Comparison of ENCODE assay signal across 11 mouse cellular contexts in the genomic region with DNA sequence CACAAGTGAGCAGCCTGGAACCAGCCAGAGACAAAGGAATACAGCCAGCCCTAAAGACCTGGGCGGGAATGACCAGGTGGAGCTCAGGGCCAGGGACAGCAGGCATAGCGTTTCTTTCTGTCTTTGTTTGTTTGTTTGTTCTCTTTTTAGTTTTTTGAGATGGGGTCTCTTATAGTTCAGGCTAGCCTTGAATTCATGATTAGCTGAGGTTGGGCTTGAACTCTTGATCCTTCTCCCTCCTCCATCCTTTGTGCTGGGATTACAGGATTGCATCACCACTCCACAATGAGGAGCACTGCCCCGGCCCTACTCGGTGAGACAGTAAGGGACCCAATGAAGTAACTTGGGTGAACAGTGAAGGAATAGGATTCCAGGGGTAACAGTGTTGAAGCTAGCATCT. TPM values are rescaled to one million over a fixed set of nuclear protein-coding genes. Genes with fewer than 3 reads are reported as not detected.
DNase-seq lines count a peak whose midpoint lies in the region; ATAC-seq and TF ChIP-seq lines count a peak whose summit lies in the region.
"Had no signal": no experiment of that assay in that cellular context is flagged by ENCODE, and none has a peak within 500 bp of the region (broad histone marks: within the 10 kb centered on the region; RNA-seq: fewer than 3 reads in every experiment).

No protein-coding gene starts in this region.

- H3K27ac ChIP-seq in heart, embryonic 15.5 days, result no peak overlapping the region
- no peak overlapping the region for H3K27ac ChIP-seq in heart, embryonic 11.5 days (ENCODE audit: low read depth, low read length)
- peak overlapping the region; percentile 95 for H3K27ac ChIP-seq in hindbrain, embryonic 10.5 days
- H3K27ac ChIP-seq in midbrain, embryonic 15.5 days, result peak overlapping the region; percentile 90
- H3K27ac ChIP-seq: liver, embryonic 14.5 days; macrophage had no signal

- H3K4me3 ChIP-seq in heart, embryonic 15.5 days, result no peak overlapping the region
- no peak overlapping the region for H3K4me3 ChIP-seq in heart, embryonic 11.5 days (ENCODE audit: low read depth, low read length)
- peak overlapping the region; percentile 49; the same call in 1 of the 2 replicates for H3K4me3 ChIP-seq in E14TG2a.4 (replicated peaks; ENCODE audit: low read length)
- H3K4me3 ChIP-seq in hindbrain, embryonic 10.5 days, result peak overlapping the region; percentile 61
- peak overlapping the region; percentile 35 for H3K4me3 ChIP-seq in midbrain, embryonic 15.5 days

- no peak overlapping the region for H3K9ac ChIP-seq in heart, embryonic 15.5 days
- H3K9ac ChIP-seq in heart, embryonic 11.5 days (ENCODE audit: low read depth, low read length), result no peak overlapping the region
- peak overlapping the region; percentile 40; the same call in 1 of the 2 replicates for H3K9ac ChIP-seq in midbrain, embryonic 15.5 days
- H3K9ac ChIP-seq: embryonic facial prominence, embryonic 15.5 days; liver, embryonic 14.5 days had no signal

- no peak for TF ChIP-seq CTCF in E14TG2a.4 (conservative IDR thresholded peaks at IDR 0.05; ENCODE audit: low read length)

- H3K4me1 ChIP-seq in heart, embryonic 15.5 days (replicated peaks), result peaks cover 25% of the 10 kb centered on the region
- peaks cover 17% of the 10 kb centered on the region; the same call in 1 of the 2 replicates for H3K4me1 ChIP-seq in heart, embryonic 11.5 days (ENCODE audit: control insufficient read depth, insufficient read depth, low read length)
- H3K4me1 ChIP-seq in E14TG2a.4 (replicated peaks; ENCODE audit: low read depth, low read length), result peaks cover 68% of the 10 kb centered on the region
- peaks cover 78% of the 10 kb centered on the region for H3K4me1 ChIP-seq in hindbrain, embryonic 10.5 days (replicated peaks)
- H3K4me1 ChIP-seq in midbrain, embryonic 15.5 days, result peaks cover 55% of the 10 kb centered on the region

- H3K36me3 ChIP-seq in heart, embryonic 15.5 days, result no peaks in the 10 kb centered on the region
- H3K36me3 ChIP-seq in heart, embryonic 11.5 days (ENCODE audit: control insufficient read depth, insufficient read depth, low read length), result no peaks in the 10 kb centered on the region
- no peaks in the 10 kb centered on the region for H3K36me3 ChIP-seq in E14TG2a.4 (ENCODE audit: insufficient read depth, low read length)
- H3K36me3 ChIP-seq in hindbrain, embryonic 10.5 days, result peaks cover 12% of the 10 kb centered on the region
- H3K36me3 ChIP-seq in midbrain, embryonic 15.5 days (replicated peaks), result no peaks in the 10 kb centered on the region
- H3K36me3 ChIP-seq: embryonic facial prominence, embryonic 15.5 days had no signal

- H3K9me3 ChIP-seq in heart, embryonic 15.5 days (replicated peaks), result no peaks in the 10 kb centered on the region
- H3K9me3 ChIP-seq in heart, embryonic 11.5 days (replicated peaks; ENCODE audit: control insufficient read depth, low read length), result no peaks in the 10 kb centered on the region
- H3K9me3 ChIP-seq in E14TG2a.4 (ENCODE audit: low read length), result no peaks in the 10 kb centered on the region
- H3K9me3 ChIP-seq in hindbrain, embryonic 10.5 days, result no peaks in the 10 kb centered on the region
- H3K9me3 ChIP-seq in midbrain, embryonic 15.5 days, result no peaks in the 10 kb centered on the region
- H3K9me3 ChIP-seq: embryonic facial prominence, embryonic 15.5 days had no signal

- no peak for DNase-seq in hindbrain, embryonic 10.5 days (ENCODE audit: low spot score)
- DNase-seq in spleen, postnatal 10 days (ENCODE audit: low spot score in 2 of 2), result no peak
- DNase-seq in B cell, adult 2 months, result no peak
- DNase-seq in T-cell, adult 2 months (ENCODE audit: low spot score), result no peak

- peaks cover 68% of the 10 kb centered on the region for H3K27me3 ChIP-seq in heart, embryonic 15.5 days
- peaks cover 52% of the 10 kb centered on the region for H3K27me3 ChIP-seq in heart, embryonic 11.5 days (ENCODE audit: control insufficient read depth, insufficient read depth, low read length)
- H3K27me3 ChIP-seq in E14TG2a.4 (ENCODE audit: insufficient read depth, low read length), result peaks cover 64% of the 10 kb centered on the region
- H3K27me3 ChIP-seq in hindbrain, embryonic 10.5 days (ENCODE audit: insufficient read depth, poor library complexity, severe bottlenecking), result peaks cover 49% of the 10 kb centered on the region
- peaks cover 4% of the 10 kb centered on the region for H3K27me3 ChIP-seq in midbrain, embryonic 15.5 days (replicated peaks)

- no peak for ATAC-seq in heart, embryonic 15.5 days (replicated peaks; ENCODE audit: insufficient number of reproducible peaks, insufficient read depth, low FRiP score, low read depth)
- ATAC-seq in heart, embryonic 11.5 days (replicated peaks; ENCODE audit: insufficient number of reproducible peaks, low FRiP score, low TSS enrichment), result no peak
- ATAC-seq in midbrain, embryonic 15.5 days (replicated peaks), result peak; percentile 5; the same call in 1 of the 2 replicates

- 60% methylated on average over 4 of the region's 4 CpGs for WGBS in heart, embryonic 15.5 days
- WGBS in heart, embryonic 11.5 days (ENCODE audit: insufficient replicate concordance), result 44% methylated on average over 4 of the region's 4 CpGs
- WGBS in hindbrain, embryonic 10.5 days, result 32% methylated on average over 4 of the region's 4 CpGs
- 18% methylated on average over 4 of the region's 4 CpGs for WGBS in midbrain, embryonic 15.5 days

- peak overlapping the region; percentile 75; the same call in 1 of the 2 replicates for H3K4me2 ChIP-seq in heart, embryonic 15.5 days
- H3K4me2 ChIP-seq in heart, embryonic 11.5 days, result no peak overlapping the region
- peak overlapping the region; percentile 72 for H3K4me2 ChIP-seq in midbrain, embryonic 15.5 days

RNA-seq across cellular contexts. Expression of gene Btbd17, which starts 1.1 kb away (rescaled TPM):
- polyA plus RNA-seq in heart, embryonic 15.5 days (2015; fragmentation: Nextera tagmentation; extraction: Ambion mirVana), result 0.08 and 0.46 TPM in 2 replicates
- polyA plus RNA-seq in heart, embryonic 11.5 days (2014; fragmentation: Nextera tagmentation; extraction: Ambion mirVana), result 0.09 TPM in 1 of 2 replicates, not detected in the other
- polyA plus RNA-seq in hindbrain, embryonic 10.5 days (2016; fragmentation: Nextera tagmentation; extraction: Ambion mirVana), result 50.8 and 60.0 TPM in 2 replicates
- 21.4 and 28.4 TPM in 2 replicates for polyA plus RNA-seq in midbrain, embryonic 15.5 days (2015; fragmentation: Nextera tagmentation; extraction: Ambion mirVana)
- polyA plus RNA-seq: liver, embryonic 14.5 days; macrophage had no signal

RNA-seq across cellular contexts. Expression of gene Gpr142, which starts 4.0 kb away (rescaled TPM):
- polyA plus RNA-seq in heart, embryonic 15.5 days (2015; fragmentation: Nextera tagmentation; extraction: Ambion mirVana), result not detected in 2 replicates
- polyA plus RNA-seq in heart, embryonic 11.5 days (2014; fragmentation: Nextera tagmentation; extraction: Ambion mirVana), result 0.27 TPM in 1 of 2 replicates, not detected in the other
- polyA plus RNA-seq in hindbrain, embryonic 10.5 days (2016; fragmentation: Nextera tagmentation; extraction: Ambion mirVana), result 0.37 and 0.77 TPM in 2 replicates
- polyA plus RNA-seq in midbrain, embryonic 15.5 days (2015; fragmentation: Nextera tagmentation; extraction: Ambion mirVana), result not detected in 2 replicates
- polyA plus RNA-seq: embryonic facial prominence, embryonic 15.5 days; liver, embryonic 14.5 days; macrophage had no signal

RNA-seq across cellular contexts. Expression of gene Kif19a, which starts 29.5 kb away (rescaled TPM):
- 0.16 and 0.33 TPM in 2 replicates for polyA plus RNA-seq in heart, embryonic 15.5 days (2015; fragmentation: Nextera tagmentation; extraction: Ambion mirVana)
- 0.13 TPM in 1 of 2 replicates, not detected in the other for polyA plus RNA-seq in heart, embryonic 11.5 days (2014; fragmentation: Nextera tagmentation; extraction: Ambion mirVana)
- 1.1 and 3.8 TPM in 2 replicates for polyA plus RNA-seq in hindbrain, embryonic 10.5 days (2016; fragmentation: Nextera tagmentation; extraction: Ambion mirVana)
- polyA plus RNA-seq in midbrain, embryonic 15.5 days (2015; fragmentation: Nextera tagmentation; extraction: Ambion mirVana), result 0.40 and 0.46 TPM in 2 replicates

RNA-seq across cellular contexts. Expression of gene Gprc5c, which starts 56.3 kb away (rescaled TPM):
- 12.4 and 19.8 TPM in 2 replicates for polyA plus RNA-seq in heart, embryonic 15.5 days (2015; fragmentation: Nextera tagmentation; extraction: Ambion mirVana)
- 21.8 and 23.0 TPM in 2 replicates for polyA plus RNA-seq in heart, embryonic 11.5 days (2014; fragmentation: Nextera tagmentation; extraction: Ambion mirVana)
- 31.5 and 42.9 TPM in 2 replicates for polyA plus RNA-seq in hindbrain, embryonic 10.5 days (2016; fragmentation: Nextera tagmentation; extraction: Ambion mirVana)
- 9.3 and 9.4 TPM in 2 replicates for polyA plus RNA-seq in midbrain, embryonic 15.5 days (2015; fragmentation: Nextera tagmentation; extraction: Ambion mirVana)

Comparison
In these comparisons a context has a peak if more than half of its experiments do, and no peak if none do; other contexts are left out.
1. H3K27ac ChIP-seq: peak in hindbrain, embryonic 10.5 days (single experiment) and midbrain, embryonic 15.5 days (single experiment); none in heart, embryonic 15.5 days (single experiment) and heart, embryonic 11.5 days (single experiment).
2. H3K4me3 ChIP-seq: peak in E14TG2a.4 (single experiment), hindbrain, embryonic 10.5 days (single experiment) and midbrain, embryonic 15.5 days (single experiment); none in heart, embryonic 15.5 days (single experiment) and heart, embryonic 11.5 days (single experiment).
3. RNA of gene Btbd17, which starts 1.1 kb away (polyA plus RNA-seq): 50.8 to 60.0 TPM in hindbrain, embryonic 10.5 days and 21.4 to 28.4 TPM in midbrain, embryonic 15.5 days; 0.09 TPM in heart, embryonic 11.5 days and 0.08 to 0.46 TPM in heart, embryonic 15.5 days; every median in the first group is over 10 times any median in the second.